Mouse (Mus musculus) urinary bladder, adult 2 months (tissue): ENCODE results near the gene Pald1. TPM values are rescaled to one million over a fixed set of nuclear protein-coding genes. Genes with fewer than 3 reads are reported as not detected.

Source experiments
- DNase-seq: peaks from one replicate; pipeline ENCODE4 v3.0.0; 2022; ENCODE audit warnings: low spot score
- polyA plus RNA-seq: library from polyadenylated mRNA; depleted of rRNA; stranded (reverse); fragments of >200 nt; gene quantifications from 2 replicates; pipeline ENCODE4 v1.2.3, GENCODE M21; 2012

Pald1 gene
- polyA plus RNA-seq, 1 experiment, result 14.0 TPM

GRCm38 (mm10) chr10:61328927-61329326 is 54.4 kb downstream of the Pald1 start:
- no peak for DNase-seq

- no peak for DNase-seq
Observed at GRCm38 (mm10) chr10:61327545-61327944, 55.8 kb downstream of the Pald1 start.

- DNase-seq, result no peak
Observed at GRCm38 (mm10) chr10:61325782-61326328, 57.5 kb downstream of the Pald1 start.

- DNase-seq, result no peak
Observed at GRCm38 (mm10) chr10:61324717-61325116, 58.6 kb downstream of the Pald1 start.

- no peak for DNase-seq
Observed at GRCm38 (mm10) chr10:61318527-61318926, 64.8 kb downstream of the Pald1 start.

GRCm38 (mm10) chr10:61315324-61315880 is 67.9 kb downstream of the Pald1 start:
- DNase-seq, result no peak

- DNase-seq, result no peak
Observed at GRCm38 (mm10) chr10:61313750-61314149, 69.6 kb downstream of the Pald1 start.

- no peak for DNase-seq
Observed at GRCm38 (mm10) chr10:61312754-61313153, 70.6 kb downstream of the Pald1 start.

- DNase-seq, result no peak
Observed at GRCm38 (mm10) chr10:61312159-61312558, 71.2 kb downstream of the Pald1 start.

GRCm38 (mm10) chr10:61308706-61309320 is 74.5 kb downstream of the Pald1 start:
- DNase-seq, result no peak

GRCm38 (mm10) chr10:61305928-61306590 is 77.3 kb downstream of the Pald1 start:
- DNase-seq, result no peak

GRCm38 (mm10) chr10:61304046-61304445 is 79.3 kb downstream of the Pald1 start:
- no peak for DNase-seq

- DNase-seq, result no peak
Observed at GRCm38 (mm10) chr10:61300996-61301395, 82.3 kb downstream of the Pald1 start.

GRCm38 (mm10) chr10:61297477-61297876 is 85.9 kb downstream of the Pald1 start, which contains the start of gene Prf1:
TSS of gene Prf1 (plus strand) at chr10:61297833.
- no peak for DNase-seq

- no peak for DNase-seq
Observed at GRCm38 (mm10) chr10:61296713-61297445, 86.5 kb downstream of the Pald1 start.

- DNase-seq, result no peak
Observed at GRCm38 (mm10) chr10:61294242-61294641, 89.1 kb downstream of the Pald1 start.

- no peak for DNase-seq
Observed at GRCm38 (mm10) chr10:61290479-61290878, 92.9 kb downstream of the Pald1 start.

- no peak for DNase-seq
Observed at GRCm38 (mm10) chr10:61290016-61290415, 93.3 kb downstream of the Pald1 start.

- DNase-seq, result no peak
Observed at GRCm38 (mm10) chr10:61286246-61286645, 97.1 kb downstream of the Pald1 start.

- DNase-seq, result no peak
Observed at GRCm38 (mm10) chr10:61285271-61285670, 98.1 kb downstream of the Pald1 start.

GRCm38 (mm10) chr10:61284309-61284708 is 99.0 kb downstream of the Pald1 start:
- no peak for DNase-seq

- DNase-seq, result no peak
Observed at GRCm38 (mm10) chr10:61281115-61281514, 102.2 kb downstream of the Pald1 start.
